Mouse (Mus musculus): Measurements from ENCODE around the gene Jund.

Gene Jund

DNA sequence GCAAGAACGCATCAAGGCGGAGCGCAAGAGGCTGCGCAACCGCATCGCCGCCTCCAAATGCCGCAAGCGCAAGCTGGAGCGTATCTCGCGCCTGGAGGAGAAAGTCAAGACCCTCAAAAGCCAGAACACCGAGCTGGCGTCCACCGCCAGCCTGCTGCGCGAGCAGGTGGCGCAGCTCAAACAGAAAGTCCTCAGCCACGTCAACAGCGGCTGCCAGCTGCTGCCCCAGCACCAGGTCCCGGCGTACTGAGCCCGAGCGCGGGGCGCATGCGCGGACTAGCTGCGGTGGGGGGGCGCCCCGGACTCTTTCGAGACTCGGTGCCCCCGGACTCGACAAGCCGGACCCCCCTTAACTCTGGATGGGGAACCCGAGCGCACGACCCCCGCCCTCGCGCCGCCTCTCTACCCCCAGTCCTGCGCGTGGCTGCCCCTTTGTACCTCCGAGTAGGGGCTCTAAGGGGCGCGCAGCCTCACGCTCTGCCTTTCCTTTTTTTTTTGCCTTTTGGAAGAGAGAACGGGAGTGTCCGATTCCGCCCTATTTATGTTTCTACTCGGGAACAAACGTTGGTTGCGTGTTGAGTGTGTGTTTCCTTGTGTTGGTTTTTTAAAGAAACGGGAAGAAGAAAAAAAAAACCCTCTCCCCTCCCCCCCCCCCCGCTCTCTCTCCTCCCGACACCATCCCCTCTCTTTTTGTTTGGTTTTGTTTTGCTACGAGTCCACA, 1.2 kb downstream of the Jund start:
- DNase-seq (ENCODE audit: low spot score), result peak; percentile 80

DNA sequence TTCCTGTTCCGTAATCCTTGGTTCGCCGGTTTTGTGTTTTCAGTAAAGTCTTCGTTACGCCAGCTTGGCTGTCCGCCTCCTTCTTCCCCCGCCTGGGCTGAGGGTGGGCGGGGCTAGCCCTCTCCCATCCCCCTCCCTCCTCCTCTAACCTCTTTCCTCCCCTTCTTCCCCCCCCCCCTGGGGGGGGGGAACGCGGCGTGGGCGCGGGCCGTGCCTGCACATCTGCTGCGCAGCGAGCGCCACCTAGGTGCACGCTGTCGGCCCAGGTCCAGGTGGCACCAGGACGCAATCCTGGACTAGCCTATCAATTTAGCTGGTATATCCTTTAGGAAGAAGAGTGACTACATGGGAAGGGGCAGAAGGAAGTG, 1.8 kb downstream of the Jund start:
- DNase-seq (ENCODE audit: low spot score), result peak; percentile 84

DNA sequence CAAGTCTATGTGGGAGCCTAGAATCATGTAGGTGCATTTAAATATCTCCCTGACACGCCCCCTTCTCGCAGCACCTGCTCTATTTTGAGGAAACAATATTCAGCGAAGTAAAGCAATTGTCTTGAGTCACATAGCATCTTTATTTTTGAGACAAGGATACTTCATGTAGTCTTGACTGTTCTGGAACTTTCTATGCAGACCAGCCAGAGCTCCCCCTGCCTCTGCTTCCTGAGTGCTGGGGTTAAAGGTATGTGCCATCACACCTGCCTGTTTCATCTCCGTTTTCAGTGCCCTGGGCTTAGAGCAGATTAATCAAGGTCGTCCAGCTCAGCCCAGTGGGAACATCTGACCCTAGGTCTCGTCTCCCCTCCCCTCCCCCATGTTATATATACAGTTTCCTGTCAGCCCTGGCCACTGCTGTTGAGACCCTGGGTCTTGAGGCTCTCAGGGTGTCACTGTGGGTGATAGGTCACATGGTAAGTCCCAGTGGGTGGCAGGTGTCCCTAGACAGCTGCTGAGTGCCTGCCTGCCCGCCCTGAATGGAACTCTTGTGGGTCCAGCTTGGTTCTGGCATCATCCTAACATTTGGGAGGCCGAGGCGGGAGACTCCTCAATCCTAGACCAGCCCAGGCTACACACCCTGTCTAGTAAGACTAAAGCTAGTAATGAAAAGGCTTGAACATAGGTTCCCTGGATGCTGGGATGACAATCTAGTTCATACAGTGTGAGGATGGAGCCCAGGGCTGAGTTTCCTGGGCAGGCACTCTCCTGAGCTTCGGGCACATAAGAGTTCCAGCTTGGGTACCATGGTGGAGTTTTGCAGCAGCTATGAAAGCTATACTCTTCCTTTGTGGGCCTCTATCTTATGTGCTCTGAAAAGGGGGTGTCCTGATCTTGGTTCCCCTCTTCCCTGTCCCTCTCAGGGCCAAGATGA, 2.6 kb downstream of the Jund start:
- no peak for DNase-seq (ENCODE audit: low spot score)

GRCm38 (mm10) chr8:70701982-70702841, 3.5 kb downstream of the Jund start:
- no peak for DNase-seq (ENCODE audit: low spot score)

- DNase-seq (ENCODE audit: low spot score), result peak; percentile 53
Measured at GRCm38 (mm10) chr8:70702842-70703182, 4.1 kb downstream of the Jund start.

DNA sequence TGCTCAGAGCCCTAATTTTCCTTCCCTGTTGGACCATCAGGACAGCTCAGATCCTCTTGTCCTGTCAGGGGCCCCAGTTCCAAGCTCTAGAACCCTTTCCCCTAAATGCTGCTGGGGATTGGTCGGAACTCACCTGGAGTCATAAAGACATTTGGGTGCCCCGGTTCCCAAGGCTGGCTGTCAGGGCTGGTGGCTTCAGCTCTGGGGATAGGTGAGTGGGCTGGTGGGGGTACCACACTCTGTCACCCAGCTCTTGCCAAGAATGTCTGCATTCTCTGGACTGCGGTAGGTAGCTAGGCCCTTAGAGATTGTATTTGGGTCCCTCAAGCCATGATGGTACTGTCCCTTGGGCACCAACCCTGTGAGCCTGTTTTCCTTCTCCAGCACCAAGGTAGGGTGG, 4.5 kb downstream of the Jund start, which contains the start of gene Iqcn:
Gene Iqcn (plus strand): TSS at position 171 of the 400 bp plus-strand sequence.
- no peak for DNase-seq (ENCODE audit: low spot score)

DNA sequence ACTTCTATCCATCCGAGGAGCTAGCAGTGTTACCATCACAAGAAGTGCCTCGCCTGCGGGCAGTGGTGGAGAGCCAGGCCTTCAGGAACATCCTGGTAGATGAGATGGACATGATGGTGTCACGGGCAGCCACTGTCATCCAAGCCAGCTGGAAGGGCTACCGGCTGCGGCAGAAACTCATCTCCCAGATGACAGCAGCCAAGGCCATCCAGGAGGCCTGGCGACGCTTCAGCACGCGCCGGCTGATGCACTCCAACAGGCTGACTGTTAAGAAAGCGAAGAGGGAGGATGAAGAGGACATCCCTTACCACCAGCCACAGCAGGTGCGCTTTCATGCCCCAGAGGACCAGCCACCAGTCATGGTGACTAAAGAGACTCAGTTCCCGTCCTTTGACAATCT, 9.5 kb downstream of the Jund start:
- DNase-seq (ENCODE audit: low spot score), result no peak

DNA sequence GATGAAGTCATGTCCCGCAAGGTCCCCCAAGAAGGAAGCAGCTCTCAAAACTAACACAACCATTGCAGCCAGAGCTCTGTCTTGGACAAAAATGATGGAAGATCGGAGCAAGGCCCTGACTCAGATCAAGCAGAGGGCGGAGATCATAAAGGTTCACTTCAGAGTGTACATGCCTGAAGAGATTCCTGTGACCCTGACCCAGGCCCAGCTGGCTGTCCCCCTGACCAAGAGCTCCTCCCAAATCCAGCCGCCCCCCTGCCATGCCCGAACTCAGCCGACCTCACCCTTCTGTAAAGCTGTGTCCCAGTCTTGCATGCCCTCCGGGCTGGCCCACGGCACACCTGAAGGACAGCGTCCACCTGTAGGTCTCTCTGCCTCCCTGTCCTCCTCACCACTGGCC, 11.0 kb downstream of the Jund start:
- no peak for DNase-seq (ENCODE audit: low spot score)

DNA sequence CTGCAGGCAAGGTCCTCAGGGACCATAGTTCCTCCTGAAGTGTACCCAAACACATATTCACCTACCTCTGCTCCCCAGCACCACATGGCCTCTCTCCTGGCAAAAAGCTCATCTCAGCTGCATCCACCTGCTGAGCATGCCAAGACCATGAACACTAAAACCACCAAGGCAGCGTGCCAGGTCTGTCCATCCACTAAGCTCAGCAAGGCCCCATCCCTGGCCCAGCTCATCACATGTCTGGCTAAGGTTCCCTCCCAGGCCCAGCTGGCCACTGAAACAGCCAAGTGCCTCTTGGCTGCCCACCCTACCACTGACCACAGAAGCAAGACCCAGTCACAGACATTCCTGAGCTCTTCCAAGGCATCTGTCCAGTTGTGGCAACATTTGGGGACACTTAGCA, 11.5 kb downstream of the Jund start:
- no peak for DNase-seq (ENCODE audit: low spot score)

DNA sequence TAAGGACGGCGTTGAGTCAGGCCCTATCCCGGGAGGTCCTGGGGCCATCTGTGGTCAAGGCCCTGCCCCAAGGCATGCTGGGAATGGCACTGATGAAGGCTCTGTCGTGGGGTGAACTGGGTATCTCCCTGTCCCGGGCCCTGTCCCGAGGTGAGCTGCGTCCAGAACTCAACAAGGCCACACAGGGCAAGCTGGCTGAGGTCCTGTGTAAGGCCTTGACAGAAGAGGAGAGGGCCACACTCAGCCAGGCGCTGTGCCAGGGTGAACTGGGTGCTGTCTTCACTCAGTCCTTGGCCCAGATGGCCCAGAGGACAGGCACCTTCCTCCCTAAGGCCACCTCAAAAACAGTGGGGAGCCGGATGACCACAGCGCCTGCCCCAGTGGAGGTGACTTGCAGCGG, 12.3 kb downstream of the Jund start:
- DNase-seq (ENCODE audit: low spot score), result no peak

- DNase-seq (ENCODE audit: low spot score), result no peak
Measured at GRCm38 (mm10) chr8:70713991-70714390, 15.2 kb downstream of the Jund start.

DNA sequence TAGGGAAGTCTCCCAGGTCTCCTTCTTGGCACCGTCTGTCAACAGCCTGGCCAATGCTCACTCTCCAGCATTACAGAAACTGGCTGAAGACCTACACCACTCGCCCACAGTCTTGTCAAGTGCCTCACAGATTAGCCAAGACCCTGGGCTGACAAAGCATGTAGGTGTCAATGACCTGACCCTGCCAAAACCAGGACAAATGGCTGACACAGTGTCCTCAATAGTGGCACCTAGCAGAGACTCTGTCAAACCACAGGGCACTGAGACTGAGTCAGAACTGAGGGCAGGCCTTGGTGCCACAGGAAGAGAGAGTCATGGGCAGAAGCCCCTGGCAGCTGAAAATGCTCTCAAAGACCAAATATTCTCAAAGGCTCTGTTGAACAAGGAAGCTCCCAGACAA, 16.3 kb downstream of the Jund start:
- no peak for DNase-seq (ENCODE audit: low spot score)

- DNase-seq (ENCODE audit: low spot score), result no peak
Measured at GRCm38 (mm10) chr8:70716521-70717400, 18.0 kb downstream of the Jund start.

GRCm38 (mm10) chr8:70718297-70718696, 19.5 kb downstream of the Jund start, which contains the start of gene Gm3336:
TSS of gene Gm3336 (plus strand) at chr8:70718543.
- no peak for DNase-seq (ENCODE audit: low spot score)

GRCm38 (mm10) chr8:70719796-70720270, 21.1 kb downstream of the Jund start:
- DNase-seq (ENCODE audit: low spot score), result no peak

DNA sequence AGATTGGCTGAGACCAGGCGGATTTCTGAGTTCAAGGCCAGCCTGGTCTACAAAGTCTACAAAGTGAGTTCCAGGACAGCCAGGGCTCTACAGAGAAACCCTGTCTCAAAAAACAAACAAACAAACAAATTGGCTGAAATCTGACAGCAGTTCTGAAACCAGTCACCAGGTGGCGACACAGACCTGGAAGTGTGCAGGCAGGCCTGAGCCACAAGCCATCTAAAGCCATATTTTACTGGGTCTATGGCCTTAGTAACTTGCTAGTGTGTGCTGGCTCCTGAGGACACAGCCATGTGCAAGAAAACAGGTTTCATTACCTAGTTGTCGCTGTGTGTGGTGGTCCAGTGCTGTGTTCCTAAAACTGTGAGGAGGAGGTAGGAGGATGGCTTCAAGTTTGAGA, 22.0 kb downstream of the Jund start:
- no peak for DNase-seq (ENCODE audit: low spot score)

DNA sequence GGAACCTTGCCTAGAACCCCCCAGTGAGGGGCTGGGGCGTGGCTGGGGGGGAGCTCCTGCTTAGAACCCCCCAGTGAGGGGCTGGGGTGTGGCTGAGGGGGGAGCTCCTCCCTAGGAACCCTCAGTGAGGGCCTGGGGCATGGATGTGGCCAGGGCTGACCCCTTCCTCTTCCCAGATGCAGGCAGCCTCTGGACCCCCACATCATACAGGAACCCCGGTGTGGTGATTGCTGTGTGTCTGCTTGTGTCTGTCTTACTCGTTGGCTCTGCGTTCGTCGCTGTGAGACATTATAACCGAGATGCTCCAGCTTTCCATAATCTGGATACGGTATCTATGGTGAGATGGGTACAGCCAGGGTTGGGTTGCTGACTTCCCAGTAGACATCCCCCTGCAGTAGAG, 22.9 kb downstream of the Jund start:
- no peak for DNase-seq (ENCODE audit: low spot score)

DNA sequence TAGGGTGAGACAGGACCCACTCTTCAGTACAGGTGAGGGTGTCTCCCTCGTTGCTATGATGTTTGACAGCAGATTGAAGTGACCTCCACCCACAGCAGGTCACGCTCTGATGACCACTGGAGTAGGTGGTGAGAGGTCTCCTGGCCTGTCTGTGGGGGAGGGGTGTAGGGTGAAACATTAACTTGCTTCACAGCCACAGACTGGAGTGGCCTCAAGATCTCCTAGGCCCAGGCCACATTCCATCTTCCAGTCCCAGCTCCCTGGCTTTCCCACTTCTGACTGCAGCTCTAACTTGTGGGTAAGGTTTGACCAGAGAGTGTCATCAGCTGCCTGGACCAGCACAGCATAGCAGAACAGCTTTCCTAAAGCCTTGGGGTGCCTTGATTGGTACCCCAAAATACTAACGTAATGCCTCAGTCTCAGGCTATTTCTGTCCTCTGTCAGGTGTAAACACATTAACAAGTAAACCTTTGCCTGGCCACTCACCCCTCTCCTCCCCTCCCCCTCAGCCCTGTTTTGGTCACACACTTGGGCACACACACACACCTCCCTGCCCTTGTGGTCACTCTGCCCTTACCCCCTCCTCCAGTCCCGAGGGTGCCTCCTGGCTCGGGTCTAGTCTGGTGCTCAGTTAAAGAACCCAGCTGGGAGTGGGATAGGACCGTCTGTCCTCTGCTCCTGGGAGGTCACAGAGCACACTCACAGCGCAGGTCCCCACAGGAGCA, 24.9 kb downstream of the Jund start, which contains the start of gene Pde4c:
Gene Pde4c (plus strand): TSS at position 235 of the 725 bp plus-strand sequence.
- DNase-seq (ENCODE audit: low spot score), result no peak

DNA sequence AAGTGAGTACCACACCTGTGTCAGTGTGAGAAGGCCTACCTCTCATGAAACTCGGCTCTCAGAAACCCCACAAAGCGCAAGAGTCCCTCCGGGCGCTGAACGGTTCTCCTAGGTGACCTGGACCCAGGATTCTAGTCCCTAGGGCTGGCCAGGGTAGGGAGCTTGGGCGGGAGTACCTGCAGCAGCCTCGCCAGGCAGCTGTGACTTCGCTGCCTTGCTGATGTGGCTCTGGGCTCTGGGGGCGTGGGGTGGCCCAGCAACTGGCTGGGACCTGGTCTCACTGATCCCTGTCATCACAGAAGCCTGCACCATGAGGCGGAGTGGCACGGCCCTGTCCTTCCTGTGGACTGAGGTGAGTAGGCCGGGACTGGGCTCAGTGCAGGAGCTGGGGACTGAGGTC, 25.5 kb downstream of the Jund start:
- DNase-seq (ENCODE audit: low spot score), result no peak

DNA sequence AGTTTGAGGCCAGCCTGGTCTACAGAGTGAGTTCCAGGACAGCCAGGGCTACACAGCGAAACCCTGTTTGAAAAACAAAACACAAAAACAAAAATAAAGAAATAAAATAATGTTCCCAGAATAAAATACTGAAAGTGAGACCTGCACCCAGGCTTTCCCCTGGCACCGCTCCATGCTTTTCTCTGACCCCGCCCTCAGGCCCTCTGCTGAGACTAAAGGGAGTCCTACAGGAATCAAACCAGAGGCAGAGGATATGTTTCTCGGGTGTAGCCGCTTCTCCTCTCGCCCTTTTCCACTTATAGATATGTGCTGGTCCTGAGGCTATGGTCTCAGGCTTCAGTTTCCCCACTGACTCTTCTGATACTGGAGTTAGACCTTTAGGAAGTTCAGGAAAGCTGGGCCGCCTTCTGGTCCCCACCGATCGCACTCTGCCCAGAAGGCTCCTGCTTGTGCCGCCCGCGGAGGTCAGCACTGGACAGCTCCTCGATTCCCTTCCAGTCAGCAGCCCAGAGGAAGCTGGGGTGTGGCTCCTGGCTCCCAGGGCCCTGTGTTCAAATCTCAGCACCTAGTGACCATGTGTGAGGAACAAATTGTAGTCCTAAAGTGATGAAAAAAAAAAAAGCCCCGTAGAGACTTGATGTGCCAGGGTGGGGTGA, 27.2 kb downstream of the Jund start:
- DNase-seq (ENCODE audit: low spot score), result no peak

Data from left cerebral cortex, adult 11 months (tissue).